Mouse (Mus musculus): ENCODE measurements at regions not wholly inside any gene's neighbourhood (a gene's known extent, or its start where the extent isn't known, plus 50 kb on each side); places are given as distances from the start of the nearest gene placed in this dataset.

- no peak overlapping the region for H3K4me3 ChIP-seq (ENCODE audit: low read length)
- WGBS, result 65% methylated on average over 5 of the region's 5 CpGs
- H3K27me3 ChIP-seq (replicated peaks; ENCODE audit: control insufficient read depth, insufficient read depth, low read length), result no peaks in the 10 kb centered on the region; the same call in 1 of the 2 replicates
- H3K36me3 ChIP-seq (ENCODE audit: control insufficient read depth, insufficient read depth, low read length), result no peaks in the 10 kb centered on the region
- H3K27ac ChIP-seq (ENCODE audit: low read depth, low read length), result no peak overlapping the region
- H3K4me1 ChIP-seq (ENCODE audit: control insufficient read depth, insufficient read depth, low read depth, low read length), result no peaks in the 10 kb centered on the region
- peak; percentile 63; the same call in 1 of the 2 replicates for ATAC-seq
- H3K4me2 ChIP-seq (ENCODE audit: low read length), result no peak overlapping the region
- no peak overlapping the region for H3K9ac ChIP-seq (ENCODE audit: low read depth, low read length)
- no peaks in the 10 kb centered on the region for H3K9me3 ChIP-seq (ENCODE audit: control insufficient read depth, low read length)
Observed at GRCm38 (mm10) chr6:126371971-126372370, 163.2 kb downstream of the Kcna5 start.

GRCm38 (mm10) chr6:126371489-126371888 is 163.7 kb downstream of the Kcna5 start:
- Histone ChIP-seq H3K9me3 (ENCODE audit: control insufficient read depth, low read length) (no peaks in the 10 kb centered on the region), H3K27me3 (replicated peaks; ENCODE audit: control insufficient read depth, insufficient read depth, low read length) (no peaks in the 10 kb centered on the region; the same call in 1 of the 2 replicates), H3K4me3 (ENCODE audit: low read length) (no peak overlapping the region), H3K4me1 (ENCODE audit: control insufficient read depth, insufficient read depth, low read depth, low read length) (no peaks in the 10 kb centered on the region), H3K36me3 (ENCODE audit: control insufficient read depth, insufficient read depth, low read length) (no peaks in the 10 kb centered on the region), H3K4me2 (ENCODE audit: low read length) (no peak overlapping the region), H3K9ac (ENCODE audit: low read depth, low read length) (no peak overlapping the region), H3K27ac (ENCODE audit: low read depth, low read length) (no peak overlapping the region)
- 86% methylated on average over 2 of the region's 2 CpGs for WGBS
- ATAC-seq, result no peak

GRCm38 (mm10) chr6:126365495-126365894 is 169.7 kb downstream of the Kcna5 start:
- H3K27ac ChIP-seq (ENCODE audit: low read depth, low read length), result no peak overlapping the region
- no peak overlapping the region for H3K4me3 ChIP-seq (ENCODE audit: low read length)
- H3K4me1 ChIP-seq (ENCODE audit: control insufficient read depth, insufficient read depth, low read depth, low read length), result no peaks in the 10 kb centered on the region
- no peaks in the 10 kb centered on the region; the same call in 1 of the 2 replicates for H3K27me3 ChIP-seq (replicated peaks; ENCODE audit: control insufficient read depth, insufficient read depth, low read length)
- no peak overlapping the region for H3K4me2 ChIP-seq (ENCODE audit: low read length)
- no peaks in the 10 kb centered on the region for H3K9me3 ChIP-seq (ENCODE audit: control insufficient read depth, low read length)
- H3K36me3 ChIP-seq (ENCODE audit: control insufficient read depth, insufficient read depth, low read length), result no peaks in the 10 kb centered on the region
- no peak overlapping the region for H3K9ac ChIP-seq (ENCODE audit: low read depth, low read length)
- no peak for ATAC-seq
- 89% methylated on average over 8 of the region's 8 CpGs for WGBS

- no peaks in the 10 kb centered on the region for H3K4me1 ChIP-seq (ENCODE audit: control insufficient read depth, insufficient read depth, low read depth, low read length)
- no peaks in the 10 kb centered on the region for H3K27me3 ChIP-seq (replicated peaks; ENCODE audit: control insufficient read depth, insufficient read depth, low read length)
- no peaks in the 10 kb centered on the region for H3K9me3 ChIP-seq (ENCODE audit: control insufficient read depth, low read length)
- H3K4me3 ChIP-seq (ENCODE audit: low read length), result no peak overlapping the region
- 42% methylated on average over 3 of the region's 3 CpGs for whole genome bisulfite sequencing
- H3K4me2 ChIP-seq (ENCODE audit: low read length), result no peak overlapping the region
- H3K9ac ChIP-seq (ENCODE audit: low read depth, low read length), result no peak overlapping the region
- peak; percentile 83 for ATAC-seq
- no peaks in the 10 kb centered on the region for H3K36me3 ChIP-seq (ENCODE audit: control insufficient read depth, insufficient read depth, low read length)
- no peak overlapping the region for H3K27ac ChIP-seq (ENCODE audit: low read depth, low read length)
Observed at GRCm38 (mm10) chr6:126362331-126362730, 172.9 kb downstream of the Kcna5 start.

GRCm38 (mm10) chr6:126353346-126353745 is 181.9 kb downstream of the Kcna5 start:
- H3K27me3 ChIP-seq (replicated peaks; ENCODE audit: control insufficient read depth, insufficient read depth, low read length), result no peaks in the 10 kb centered on the region
- no peak overlapping the region for H3K4me2 ChIP-seq (ENCODE audit: low read length)
- H3K9ac ChIP-seq (ENCODE audit: low read depth, low read length), result no peak overlapping the region
- H3K36me3 ChIP-seq (ENCODE audit: control insufficient read depth, insufficient read depth, low read length), result no peaks in the 10 kb centered on the region
- ATAC-seq, result peak; percentile 80
- H3K9me3 ChIP-seq (ENCODE audit: control insufficient read depth, low read length), result no peaks in the 10 kb centered on the region
- 12% methylated on average over 2 of the region's 2 CpGs for WGBS
- H3K27ac ChIP-seq (ENCODE audit: low read depth, low read length), result no peak overlapping the region
- no peak overlapping the region for H3K4me3 ChIP-seq (ENCODE audit: low read length)
- H3K4me1 ChIP-seq (ENCODE audit: control insufficient read depth, insufficient read depth, low read depth, low read length), result no peaks in the 10 kb centered on the region

GRCm38 (mm10) chr6:126350476-126350875 is 183.8 kb upstream of the Ntf3 start:
- no peak overlapping the region for H3K4me2 ChIP-seq (ENCODE audit: low read length)
- no peak overlapping the region for H3K27ac ChIP-seq (ENCODE audit: low read depth, low read length)
- 70% methylated on average over 2 of the region's 2 CpGs for WGBS
- no peak overlapping the region for H3K9ac ChIP-seq (ENCODE audit: low read depth, low read length)
- no peak for ATAC-seq
- H3K4me3 ChIP-seq (ENCODE audit: low read length), result no peak overlapping the region
- H3K36me3 ChIP-seq (ENCODE audit: control insufficient read depth, insufficient read depth, low read length), result no peaks in the 10 kb centered on the region
- H3K4me1 ChIP-seq (ENCODE audit: control insufficient read depth, insufficient read depth, low read depth, low read length), result no peaks in the 10 kb centered on the region
- H3K27me3 ChIP-seq (replicated peaks; ENCODE audit: control insufficient read depth, insufficient read depth, low read length), result no peaks in the 10 kb centered on the region
- H3K9me3 ChIP-seq (ENCODE audit: control insufficient read depth, low read length), result no peaks in the 10 kb centered on the region

GRCm38 (mm10) chr6:126349905-126350304 is 183.2 kb upstream of the Ntf3 start:
- Histone ChIP-seq H3K36me3 (ENCODE audit: control insufficient read depth, insufficient read depth, low read length) (no peaks in the 10 kb centered on the region), H3K27ac (ENCODE audit: low read depth, low read length) (no peak overlapping the region), H3K4me1 (ENCODE audit: control insufficient read depth, insufficient read depth, low read depth, low read length) (no peaks in the 10 kb centered on the region), H3K27me3 (replicated peaks; ENCODE audit: control insufficient read depth, insufficient read depth, low read length) (no peaks in the 10 kb centered on the region), H3K4me2 (ENCODE audit: low read length) (no peak overlapping the region), H3K9me3 (ENCODE audit: control insufficient read depth, low read length) (no peaks in the 10 kb centered on the region), H3K4me3 (ENCODE audit: low read length) (no peak overlapping the region), H3K9ac (ENCODE audit: low read depth, low read length) (no peak overlapping the region)
- no peak for ATAC-seq
- 60% methylated on average over 2 of the region's 2 CpGs for WGBS

GRCm38 (mm10) chr6:126345221-126345620 is 178.5 kb upstream of the Ntf3 start:
- Histone ChIP-seq H3K36me3 (ENCODE audit: control insufficient read depth, insufficient read depth, low read length) (no peaks in the 10 kb centered on the region), H3K9ac (ENCODE audit: low read depth, low read length) (no peak overlapping the region), H3K9me3 (ENCODE audit: control insufficient read depth, low read length) (no peaks in the 10 kb centered on the region), H3K4me2 (ENCODE audit: low read length) (no peak overlapping the region), H3K27ac (ENCODE audit: low read depth, low read length) (no peak overlapping the region), H3K4me3 (ENCODE audit: low read length) (no peak overlapping the region), H3K4me1 (ENCODE audit: control insufficient read depth, insufficient read depth, low read depth, low read length) (no peaks in the 10 kb centered on the region), H3K27me3 (replicated peaks; ENCODE audit: control insufficient read depth, insufficient read depth, low read length) (no peaks in the 10 kb centered on the region)
- 39% methylated on average over 5 of the region's 5 CpGs for WGBS
- peak; percentile 84 for ATAC-seq

- H3K9me3 ChIP-seq (ENCODE audit: control insufficient read depth, low read length), result no peaks in the 10 kb centered on the region
- ATAC-seq, result peak; percentile 89
Observed at GRCm38 (mm10) chr6:126340098-126340610, 173.4 kb upstream of the Ntf3 start.

GRCm38 (mm10) chr6:126337711-126338110 is 171.0 kb upstream of the Ntf3 start:
- Histone ChIP-seq H3K9ac (ENCODE audit: low read depth, low read length) (no peak overlapping the region), H3K4me1 (ENCODE audit: control insufficient read depth, insufficient read depth, low read depth, low read length) (no peaks in the 10 kb centered on the region), H3K27ac (ENCODE audit: low read depth, low read length) (no peak overlapping the region), H3K9me3 (ENCODE audit: control insufficient read depth, low read length) (no peaks in the 10 kb centered on the region), H3K4me2 (ENCODE audit: low read length) (no peak overlapping the region), H3K27me3 (replicated peaks; ENCODE audit: control insufficient read depth, insufficient read depth, low read length) (no peaks in the 10 kb centered on the region), H3K4me3 (ENCODE audit: low read length) (no peak overlapping the region), H3K36me3 (ENCODE audit: control insufficient read depth, insufficient read depth, low read length) (no peaks in the 10 kb centered on the region)
- no peak for ATAC-seq
- 87% methylated on average over 8 of the region's 8 CpGs for WGBS

More at GRCm38 (mm10) chr6:126340098-126340610, 173.4 kb upstream of the Ntf3 start:
- 51% methylated on average over 10 of the region's 10 CpGs for WGBS
- H3K4me2 ChIP-seq (ENCODE audit: low read length), result no peak overlapping the region
- H3K27me3 ChIP-seq (replicated peaks; ENCODE audit: control insufficient read depth, insufficient read depth, low read length), result no peaks in the 10 kb centered on the region
- H3K4me1 ChIP-seq (ENCODE audit: control insufficient read depth, insufficient read depth, low read depth, low read length), result no peaks in the 10 kb centered on the region
- H3K36me3 ChIP-seq (ENCODE audit: control insufficient read depth, insufficient read depth, low read length), result no peaks in the 10 kb centered on the region
- H3K9ac ChIP-seq (ENCODE audit: low read depth, low read length), result no peak overlapping the region
- no peak overlapping the region for H3K27ac ChIP-seq (ENCODE audit: low read depth, low read length)
- H3K4me3 ChIP-seq (ENCODE audit: low read length), result no peak overlapping the region
